Mouse (Mus musculus) gastrocnemius, postnatal 36 days (tissue): ENCODE measurements at regions not wholly inside any gene's neighbourhood (a gene's known extent, or its start where the extent isn't known, plus 50 kb on each side); places are given as distances from the start of the nearest gene placed in this dataset.
A peak's percentile ranks its signal among the peaks of the same experiment; 100 is the strongest.

Source experiments
- DNase-seq, 2 experiments: peaks; one replicate each; pipeline ENCODE4 v3.0.0; 2022
- intact Hi-C: fragments of 180-260 bp; cut with DNase I; formaldehyde crosslinking; loops from one replicate; pipeline ENCODE4 v1.15.1; 2025

GRCm38 (mm10) chr8:26352541-26353010 is 233.2 kb downstream of the Gm45692 start:
- DNase-seq = peak; percentile 80 to 81
- intact Hi-C loops = no loop called here

GRCm38 (mm10) chr8:26353476-26353875 is 234.1 kb downstream of the Gm45692 start:
- DNase-seq = no peak
- intact Hi-C loops = no loop called here

- DNase-seq = no peak
- intact Hi-C loops = no loop called here
These were observed 235.2 kb downstream of the Gm45692 start for GRCm38 (mm10) chr8:26354516-26354915.

GRCm38 (mm10) chr8:26356801-26357200 is 237.5 kb downstream of the Gm45692 start:
- DNase-seq = peak; percentile 70 to 77
- intact Hi-C loops = no loop called here

GRCm38 (mm10) chr8:26358711-26359136 is 239.4 kb downstream of the Gm45692 start:
- intact Hi-C loops = no loop called here
- DNase-seq = peak; percentile 33 to 46

GRCm38 (mm10) chr8:26362366-26362765 is 243.0 kb downstream of the Gm45692 start:
- DNase-seq = no peak
- intact Hi-C loops = no loop called here

GRCm38 (mm10) chr8:26363616-26364015 is 244.3 kb downstream of the Gm45692 start:
- intact Hi-C loops = no loop called here

GRCm38 (mm10) chr8:26364637-26365036 is 245.3 kb downstream of the Gm45692 start:
- DNase-seq = no peak
- intact Hi-C loops = no loop called here

More at GRCm38 (mm10) chr8:26363616-26364015, 244.3 kb downstream of the Gm45692 start:
- no peak for DNase-seq

- intact Hi-C loops = loop anchor here (1.0 to 5.0 kb wide), 2 partner anchors 62 to 599 kb away; no protein-coding TSS in a partner anchor
- DNase-seq = peak in 1 of 2 experiments; percentile 58
These were observed 261.3 kb downstream of the Gm45692 start for GRCm38 (mm10) chr8:26380668-26381067.

GRCm38 (mm10) chr8:26382426-26382825 is 263.1 kb downstream of the Gm45692 start:
- no peak for DNase-seq
- intact Hi-C loops = loop anchor here (5.0 kb wide), 1 partner anchor 60 kb away; no protein-coding TSS in a partner anchor

GRCm38 (mm10) chr8:26383886-26384285 is 264.6 kb downstream of the Gm45692 start:
- no peak for DNase-seq
- intact Hi-C loops = loop anchor here (5.0 kb wide), 1 partner anchor 58 kb away; no protein-coding TSS in a partner anchor

- peak; percentile 13 to 19 for DNase-seq
- intact Hi-C loops = loop anchor here (5.0 kb wide), 1 partner anchor 58 kb away; no protein-coding TSS in a partner anchor
These were observed 265.1 kb downstream of the Gm45692 start for GRCm38 (mm10) chr8:26384305-26384993.

GRCm38 (mm10) chr8:26384994-26385345 is 265.6 kb downstream of the Gm45692 start:
- intact Hi-C loops = loop anchor here (5.0 kb wide), 1 partner anchor 57 kb away; no protein-coding TSS in a partner anchor
- no peak for DNase-seq

- DNase-seq = no peak
- intact Hi-C loops = no loop called here
These were observed 275.7 kb downstream of the Gm45692 start for GRCm38 (mm10) chr8:26395061-26395460.

- intact Hi-C loops = no loop called here
- no peak for DNase-seq
These were observed 300.7 kb downstream of the Gm45692 start for GRCm38 (mm10) chr8:26420002-26420401.

GRCm38 (mm10) chr8:26420536-26420935 is 301.2 kb downstream of the Gm45692 start:
- intact Hi-C loops = no loop called here
- no peak for DNase-seq

- intact Hi-C loops = no loop called here
- DNase-seq = no peak
These were observed 308.0 kb downstream of the Gm45692 start for GRCm38 (mm10) chr8:26427311-26427710.

- intact Hi-C loops = no loop called here
- no peak for DNase-seq
These were observed 310.5 kb downstream of the Gm45692 start for GRCm38 (mm10) chr8:26429751-26430327.

GRCm38 (mm10) chr8:26432161-26432919 is 313.0 kb downstream of the Gm45692 start:
- intact Hi-C loops = no loop called here
- no peak for DNase-seq

GRCm38 (mm10) chr8:26436236-26436635 is 316.9 kb downstream of the Gm45692 start:
- intact Hi-C loops = no loop called here
- no peak for DNase-seq

GRCm38 (mm10) chr8:26437571-26437970 is 318.2 kb downstream of the Gm45692 start:
- intact Hi-C loops = no loop called here
- no peak for DNase-seq
